9 mouse cellular contexts compared by ENCODE assay signal in genomic region chr14:98181545-98181944, GRCm38 (mm10). TPM values are rescaled to one million over a fixed set of nuclear protein-coding genes. Genes with fewer than 3 reads are reported as not detected.
DNase-seq lines count a peak whose midpoint lies in the region; ATAC-seq lines count a peak whose summit lies in the region.
"Had no signal": no experiment of that assay in that cellular context is flagged by ENCODE, and none has a peak within 500 bp of the region (broad histone marks: within the 10 kb centered on the region; RNA-seq: fewer than 3 reads in every experiment).

No protein-coding gene starts in this region.

- DNase-seq in adrenal gland, adult 2 months = peak; percentile 4
- DNase-seq in adrenal gland, postnatal 4 days (ENCODE audit: low spot score in 2 of 2) = no peak
- DNase-seq in layer of hippocampus, adult 11-12 months (ENCODE audit: low spot score) = peak; percentile 21
- DNase-seq in layer of hippocampus, postnatal 10 days (ENCODE audit: low spot score in 2 of 2) = no peak
- peak; percentile 8 for DNase-seq in fibroblast of lung, adult 2 months (ENCODE audit: low read depth)
- DNase-seq in right cerebral cortex, postnatal 36 days (ENCODE audit: low spot score in 2 of 2) = no peak
- DNase-seq in right cerebral cortex, postnatal 4 days = no peak
- DNase-seq: cerebellum, adult 18-20 months had no signal

- peak; percentile 66 for ATAC-seq in megakaryocyte, adult 5-6 weeks (ENCODE audit: poor library complexity, severe bottlenecking)

RNA-seq across cellular contexts. Expression of gene Dach1, which starts 12.0 kb away (rescaled TPM):
- 1 to 10 TPM; 3.6 to 4.8 TPM for total RNA-seq in adrenal gland, adult 2 months (2021)
- polyA plus RNA-seq in adrenal gland, adult 2 months (2012; rRNA removed) = 1.7 and 1.9 TPM in 2 replicates
- total RNA-seq in adrenal gland, postnatal 4 days (2021) = 10 to 100 TPM; 10.9 to 22.0 TPM
- total RNA-seq in layer of hippocampus, postnatal 10 days (2021) = 1 to 10 TPM; 7.5 to 8.5 TPM
- total RNA-seq in megakaryocyte, adult 5-6 weeks (2015) = 7.2 and 8.1 TPM in 2 replicates
- 4.1 and 8.0 TPM in 2 replicates for total RNA-seq in megakaryocyte, adult 5-6 weeks (2017)

Comparison
In these comparisons a context has a peak if more than half of its experiments do, and no peak if none do; other contexts are left out.
1. DNase-seq: peak in adrenal gland, adult 2 months (single experiment), layer of hippocampus, adult 11-12 months (single experiment) and fibroblast of lung, adult 2 months (single experiment); none in adrenal gland, postnatal 4 days (0 of 2), layer of hippocampus, postnatal 10 days (0 of 2), right cerebral cortex, postnatal 36 days (0 of 2) and right cerebral cortex, postnatal 4 days (single experiment).